Mouse (Mus musculus) liver, embryonic 11.5 days (tissue): ENCODE measurements around the gene Gm49630. TPM values are rescaled to one million over a fixed set of nuclear protein-coding genes. Genes with fewer than 3 reads are reported as not detected.
"Not testable (repeated sequence)": the region's sequence is repeated elsewhere in the genome, so short reads cannot be mapped to it uniquely, and the experiment has no call there.

ENCODE experiments used
- ATAC-seq: fragments of 200-750 bp; cut with Nextera tagmentation; replicated peaks from 2 replicates; pipeline ENCODE4 v1.8.0; 2017; ENCODE audit warnings: moderate number of reproducible peaks, mild to moderate bottlenecking, moderate TSS enrichment, moderate library complexity; ENCODE audit not compliant: low FRiP score
- DNase-seq: peaks from one replicate; pipeline ENCODE4 v3.0.0-alpha.2; 2017; ENCODE audit warnings: low spot score
- H3K27ac ChIP-seq: fragments of 300-500 bp; sonication (generic); 2 replicates; pipeline ENCODE4 v1.5.1; 2014; ENCODE audit warnings: mild to moderate bottlenecking, low read depth, low read length, control low read depth
- H3K27me3 ChIP-seq: fragments of 300-500 bp; sonication (generic); replicated peaks from 2 replicates; pipeline ENCODE4 v1.6.1; 2014; ENCODE audit warnings: low read length, mixed read lengths; ENCODE audit not compliant: control insufficient read depth, insufficient read depth
- H3K36me3 ChIP-seq: fragments of 300-500 bp; sonication (generic); 2 replicates; pipeline ENCODE4 v1.6.1; 2014; ENCODE audit warnings: mild to moderate bottlenecking, low read length, moderate library complexity, mixed read lengths; ENCODE audit not compliant: control insufficient read depth, insufficient read depth
- H3K4me1 ChIP-seq: fragments of 300-500 bp; sonication (generic); replicated peaks from 2 replicates; pipeline ENCODE4 v1.6.1; 2014; ENCODE audit warnings: low read length, mixed read lengths; ENCODE audit not compliant: control insufficient read depth, insufficient read depth
- H3K4me2 ChIP-seq: fragments of 300-500 bp; sonication (generic); 2 replicates; pipeline ENCODE4 v1.6.1; 2014; ENCODE audit warnings: mild to moderate bottlenecking, control low read depth, moderate library complexity
- H3K4me3 ChIP-seq: fragments of 300-500 bp; sonication (generic); 2 replicates; pipeline ENCODE4 v1.5.1; 2014; ENCODE audit warnings: low read depth, low read length, control low read depth
- H3K9ac ChIP-seq: fragments of 300-500 bp; sonication (generic); 2 replicates; pipeline ENCODE4 v1.6.1; 2014; ENCODE audit warnings: low read depth, low read length, control low read depth
- H3K9me3 ChIP-seq: fragments of 300-500 bp; sonication (generic); 2 replicates; pipeline ENCODE4 v1.6.1; 2016; ENCODE audit warnings: low read length, inconsistent platforms, mixed read lengths; ENCODE audit not compliant: control insufficient read depth
- WGBS: fragments of 180-500 bp; shearing (Covaris S2); extraction: QIAGEN DNeasy Blood & Tissue Kit; methylation state at CpG from one replicate; pipeline ENCODE4 v1.1.7; 2014; 5-methylcytosine and 5-hydroxymethylcytosine counted together
- polyA plus RNA-seq: library from polyadenylated mRNA; unstranded; fragments of >200 nt; fragmentation: Nextera tagmentation; extraction: Ambion mirVana; gene quantifications from 2 replicates; pipeline ENCODE4 v1.2.1, GENCODE M21; 2014

Gm49630 gene
- polyA plus RNA-seq, 1 experiment from 2014 or later: not detected

GRCm38 (mm10) chr17:7359806-7360205, 12.0 kb downstream of the Gm49630 start:
- not testable (repeated sequence) for H3K4me2 ChIP-seq, H3K4me1 ChIP-seq, H3K9me3 ChIP-seq, H3K4me3 ChIP-seq, ATAC-seq, H3K9ac ChIP-seq, H3K27ac ChIP-seq, H3K27me3 ChIP-seq, DNase-seq, H3K36me3 ChIP-seq
- 77% methylated on average over 4 of the region's 4 CpGs for WGBS

GRCm38 (mm10) chr17:7352596-7352995, 19.2 kb downstream of the Gm49630 start, which contains the start of gene Ttll2:
Gene Ttll2, minus strand, starts transcription at chr17:7352696.
- not testable (repeated sequence) for H3K4me3 ChIP-seq, H3K4me2 ChIP-seq, DNase-seq, ATAC-seq, H3K36me3 ChIP-seq, H3K9me3 ChIP-seq, H3K27ac ChIP-seq, H3K27me3 ChIP-seq, H3K4me1 ChIP-seq, H3K9ac ChIP-seq
- 43% methylated on average over 1 of the region's 1 CpGs for WGBS

GRCm38 (mm10) chr17:7348765-7349164, 23.0 kb downstream of the Gm49630 start:
- not testable (repeated sequence) for H3K4me3 ChIP-seq, H3K9ac ChIP-seq, ATAC-seq, DNase-seq, H3K4me2 ChIP-seq, H3K27me3 ChIP-seq, H3K9me3 ChIP-seq, H3K4me1 ChIP-seq, H3K27ac ChIP-seq, H3K36me3 ChIP-seq
- 82% methylated on average over 1 of the region's 3 CpGs for WGBS

GRCm38 (mm10) chr17:7337381-7337780, 34.4 kb downstream of the Gm49630 start:
- not testable (repeated sequence) for H3K27ac ChIP-seq, DNase-seq, H3K4me3 ChIP-seq, H3K9ac ChIP-seq, H3K36me3 ChIP-seq, H3K4me2 ChIP-seq, H3K27me3 ChIP-seq, H3K4me1 ChIP-seq, H3K9me3 ChIP-seq, ATAC-seq
- 75% methylated on average over 7 of the region's 9 CpGs for WGBS

- not testable (repeated sequence) for H3K4me2 ChIP-seq, H3K36me3 ChIP-seq, H3K9ac ChIP-seq, H3K27ac ChIP-seq, H3K9me3 ChIP-seq, H3K27me3 ChIP-seq, H3K4me3 ChIP-seq, H3K4me1 ChIP-seq, ATAC-seq, DNase-seq
- 51% methylated on average over 3 of the region's 5 CpGs for WGBS
Observed at GRCm38 (mm10) chr17:7332745-7333144, 39.0 kb downstream of the Gm49630 start.

- WGBS: 36% methylated on average over 2 of the region's 8 CpGs
- not testable (repeated sequence) for H3K27ac ChIP-seq, H3K36me3 ChIP-seq, H3K4me2 ChIP-seq, H3K4me3 ChIP-seq, H3K9me3 ChIP-seq, H3K4me1 ChIP-seq, H3K9ac ChIP-seq, ATAC-seq, DNase-seq, H3K27me3 ChIP-seq
Observed at GRCm38 (mm10) chr17:7326415-7326814, 45.4 kb downstream of the Gm49630 start.

GRCm38 (mm10) chr17:7324346-7324745, 47.4 kb downstream of the Gm49630 start, which contains the start of gene Tcp10a:
Gene Tcp10a, plus strand, starts transcription at chr17:7324646.
- H3K4me1 ChIP-seq, H3K9me3 ChIP-seq, DNase-seq, H3K4me2 ChIP-seq, H3K4me3 ChIP-seq, H3K27me3 ChIP-seq, ATAC-seq, H3K9ac ChIP-seq, H3K36me3 ChIP-seq, H3K27ac ChIP-seq: not testable (repeated sequence)
- WGBS: 82% methylated on average over 3 of the region's 5 CpGs

GRCm38 (mm10) chr17:7319789-7320188, 52.0 kb downstream of the Gm49630 start:
- WGBS: 76% methylated on average over 6 of the region's 6 CpGs
- not testable (repeated sequence) for H3K4me2 ChIP-seq, H3K4me3 ChIP-seq, DNase-seq, H3K27ac ChIP-seq, H3K9ac ChIP-seq, H3K4me1 ChIP-seq, ATAC-seq, H3K27me3 ChIP-seq, H3K9me3 ChIP-seq, H3K36me3 ChIP-seq

- H3K36me3 ChIP-seq, H3K27ac ChIP-seq, H3K9ac ChIP-seq, H3K27me3 ChIP-seq, H3K4me3 ChIP-seq, ATAC-seq, H3K4me1 ChIP-seq, H3K4me2 ChIP-seq, H3K9me3 ChIP-seq: not testable (repeated sequence)
- peak; percentile 27 for DNase-seq
- 70% methylated on average over 6 of the region's 8 CpGs for WGBS
Observed at GRCm38 (mm10) chr17:7315693-7316382, 55.9 kb downstream of the Gm49630 start.
